Mouse (Mus musculus) mouse trophoblast stem cell (cell line): Measurements from ENCODE around the gene 4930415O20Rik.

ENCODE experiments used
- in situ Hi-C, 2 experiments: fragments of 300-500 bp; cut with MseI, MboI; formaldehyde crosslinking; loops; 2 replicates in 1 of 2; 3 replicates in 1 of 2; pipeline ENCODE4 v1.15.1; 2025

4930415O20Rik gene

GRCm38 (mm10) chr15:98570873-98571538, at the start of gene 4930415O20Rik, which contains the start of gene Ccnt1:
Gene 4930415O20Rik, plus strand, starts transcription at chr15:98571004.
Gene Ccnt1, minus strand, starts transcription at chr15:98570923.
- in situ Hi-C loops, result no loop called here

- in situ Hi-C loops, result no loop called here
Measured at GRCm38 (mm10) chr15:98521245-98521644, 49.6 kb upstream of the 4930415O20Rik start.

GRCm38 (mm10) chr15:98526057-98526456, 44.7 kb upstream of the 4930415O20Rik start:
- in situ Hi-C loops, result no loop called here

GRCm38 (mm10) chr15:98527056-98527771, 43.6 kb upstream of the 4930415O20Rik start:
- in situ Hi-C loops, result no loop called here

- in situ Hi-C loops, result no loop called here
Measured at GRCm38 (mm10) chr15:98528066-98528563, 42.7 kb upstream of the 4930415O20Rik start.

GRCm38 (mm10) chr15:98532281-98532680, 38.5 kb upstream of the 4930415O20Rik start:
- in situ Hi-C loops, result no loop called here

GRCm38 (mm10) chr15:98533035-98533531, 37.7 kb upstream of the 4930415O20Rik start:
- in situ Hi-C loops, result no loop called here

- in situ Hi-C loops, result no loop called here
Measured at GRCm38 (mm10) chr15:98533881-98534627, 36.8 kb upstream of the 4930415O20Rik start, which contains the start of gene Kansl2. Gene Kansl2, minus strand, starts transcription at chr15:98534264.

- in situ Hi-C loops, result no loop called here
Measured at GRCm38 (mm10) chr15:98535921-98536320, 34.9 kb upstream of the 4930415O20Rik start.

GRCm38 (mm10) chr15:98536828-98537510, 33.8 kb upstream of the 4930415O20Rik start:
- in situ Hi-C loops, result no loop called here

- in situ Hi-C loops, result no loop called here
Measured at GRCm38 (mm10) chr15:98537923-98538322, 32.9 kb upstream of the 4930415O20Rik start.

GRCm38 (mm10) chr15:98541064-98541463, 29.7 kb upstream of the 4930415O20Rik start:
- in situ Hi-C loops, result no loop called here

GRCm38 (mm10) chr15:98543341-98543740, 27.5 kb upstream of the 4930415O20Rik start:
- in situ Hi-C loops, result no loop called here

- in situ Hi-C loops, result no loop called here
Measured at GRCm38 (mm10) chr15:98545151-98545550, 25.7 kb upstream of the 4930415O20Rik start.

GRCm38 (mm10) chr15:98546843-98547242, 24.0 kb upstream of the 4930415O20Rik start:
- in situ Hi-C loops, result no loop called here

- in situ Hi-C loops, result no loop called here
Measured at GRCm38 (mm10) chr15:98552758-98553157, 18.0 kb upstream of the 4930415O20Rik start.

GRCm38 (mm10) chr15:98555881-98556280, 14.9 kb upstream of the 4930415O20Rik start:
- in situ Hi-C loops, result no loop called here

- in situ Hi-C loops, result no loop called here
Measured at GRCm38 (mm10) chr15:98557186-98557585, 13.6 kb upstream of the 4930415O20Rik start.

GRCm38 (mm10) chr15:98566973-98567277, 3.9 kb upstream of the 4930415O20Rik start:
- in situ Hi-C loops, result no loop called here

GRCm38 (mm10) chr15:98567278-98568134, 3.3 kb upstream of the 4930415O20Rik start:
- in situ Hi-C loops, result no loop called here
